Mouse (Mus musculus): ENCODE data around the gene Cxcl9. TPM values are rescaled to one million over a fixed set of nuclear protein-coding genes. Genes with fewer than 3 reads are reported as not detected.
"Not testable (repeated sequence)": the region's sequence is repeated elsewhere in the genome, so short reads cannot be mapped to it uniquely, and the experiment has no call there.

Cxcl9 gene
- total RNA-seq (2017), result 0.12 TPM in 2 replicates

- no peak for ATAC-seq (ENCODE audit: extremely low read depth, insufficient number of reproducible peaks, low FRiP score, poor library complexity, severe bottlenecking)
These were observed at the start of gene Cxcl9 for GRCm38 (mm10) chr5:92327929-92328328. TSS of gene Cxcl9 (minus strand) at chr5:92328079.

GRCm38 (mm10) chr5:92376795-92377405, 49.0 kb upstream of the Cxcl9 start:
- no peak for ATAC-seq (ENCODE audit: extremely low read depth, insufficient number of reproducible peaks, low FRiP score, poor library complexity, severe bottlenecking)

- peak; percentile 66 for ATAC-seq (ENCODE audit: extremely low read depth, insufficient number of reproducible peaks, low FRiP score, poor library complexity, severe bottlenecking)
These were observed 47.5 kb upstream of the Cxcl9 start for GRCm38 (mm10) chr5:92375368-92375767.

GRCm38 (mm10) chr5:92374721-92375142, 46.9 kb upstream of the Cxcl9 start:
- ATAC-seq (ENCODE audit: extremely low read depth, insufficient number of reproducible peaks, low FRiP score, poor library complexity, severe bottlenecking), result peak; percentile 46

GRCm38 (mm10) chr5:92372605-92373004, 44.7 kb upstream of the Cxcl9 start:
- no peak for ATAC-seq (ENCODE audit: extremely low read depth, insufficient number of reproducible peaks, low FRiP score, poor library complexity, severe bottlenecking)

GRCm38 (mm10) chr5:92371361-92371976, 43.6 kb upstream of the Cxcl9 start:
- ATAC-seq (ENCODE audit: extremely low read depth, insufficient number of reproducible peaks, low FRiP score, poor library complexity, severe bottlenecking), result no peak

GRCm38 (mm10) chr5:92370891-92371290, 43.0 kb upstream of the Cxcl9 start:
- ATAC-seq (ENCODE audit: extremely low read depth, insufficient number of reproducible peaks, low FRiP score, poor library complexity, severe bottlenecking), result no peak

GRCm38 (mm10) chr5:92370392-92370791, 42.5 kb upstream of the Cxcl9 start:
- no peak for ATAC-seq (ENCODE audit: extremely low read depth, insufficient number of reproducible peaks, low FRiP score, poor library complexity, severe bottlenecking)

- ATAC-seq (ENCODE audit: extremely low read depth, insufficient number of reproducible peaks, low FRiP score, poor library complexity, severe bottlenecking), result no peak
These were observed 41.5 kb upstream of the Cxcl9 start for GRCm38 (mm10) chr5:92369151-92369994.

GRCm38 (mm10) chr5:92368392-92368791, 40.5 kb upstream of the Cxcl9 start:
- peak; percentile 21; the same call in 1 of the 2 replicates for ATAC-seq (ENCODE audit: extremely low read depth, insufficient number of reproducible peaks, low FRiP score, poor library complexity, severe bottlenecking)

GRCm38 (mm10) chr5:92366565-92366964, 38.7 kb upstream of the Cxcl9 start:
- no peak for ATAC-seq (ENCODE audit: extremely low read depth, insufficient number of reproducible peaks, low FRiP score, poor library complexity, severe bottlenecking)

GRCm38 (mm10) chr5:92365146-92365705, 37.3 kb upstream of the Cxcl9 start:
- no peak for ATAC-seq (ENCODE audit: extremely low read depth, insufficient number of reproducible peaks, low FRiP score, poor library complexity, severe bottlenecking)

GRCm38 (mm10) chr5:92364011-92364410, 36.1 kb upstream of the Cxcl9 start:
- ATAC-seq (ENCODE audit: extremely low read depth, insufficient number of reproducible peaks, low FRiP score, poor library complexity, severe bottlenecking), result no peak

- no peak for ATAC-seq (ENCODE audit: extremely low read depth, insufficient number of reproducible peaks, low FRiP score, poor library complexity, severe bottlenecking)
These were observed 35.3 kb upstream of the Cxcl9 start for GRCm38 (mm10) chr5:92363179-92363578.

- ATAC-seq (ENCODE audit: extremely low read depth, insufficient number of reproducible peaks, low FRiP score, poor library complexity, severe bottlenecking), result no peak
These were observed 31.0 kb upstream of the Cxcl9 start for GRCm38 (mm10) chr5:92358767-92359455.

GRCm38 (mm10) chr5:92358033-92358432, 30.2 kb upstream of the Cxcl9 start:
- ATAC-seq (ENCODE audit: extremely low read depth, insufficient number of reproducible peaks, low FRiP score, poor library complexity, severe bottlenecking), result no peak

- ATAC-seq (ENCODE audit: extremely low read depth, insufficient number of reproducible peaks, low FRiP score, poor library complexity, severe bottlenecking), result peak; percentile 82
These were observed 25.6 kb upstream of the Cxcl9 start for GRCm38 (mm10) chr5:92353517-92353916.

- not testable (repeated sequence) for ATAC-seq (ENCODE audit: extremely low read depth, insufficient number of reproducible peaks, low FRiP score, poor library complexity, severe bottlenecking)
These were observed 24.8 kb upstream of the Cxcl9 start for GRCm38 (mm10) chr5:92352716-92353115.

GRCm38 (mm10) chr5:92349731-92350130, 21.9 kb upstream of the Cxcl9 start:
- ATAC-seq (ENCODE audit: extremely low read depth, insufficient number of reproducible peaks, low FRiP score, poor library complexity, severe bottlenecking), result no peak

Measured in neutrophil, adult 5-6 weeks (primary cell).